Mouse (Mus musculus) gastrocnemius, postnatal 14 days (tissue): ENCODE results near the gene Actr1b. TPM values are rescaled to one million over a fixed set of nuclear protein-coding genes. Genes with fewer than 3 reads are reported as not detected.
"Not testable (repeated sequence)": the region's sequence is repeated elsewhere in the genome, so short reads cannot be mapped to it uniquely, and the experiment has no call there.

Experiments
- DNase-seq: peaks from one replicate; pipeline ENCODE4 v3.0.0; 2021; ENCODE audit warnings: mixed read lengths
- intact Hi-C: fragments of 180-260 bp; cut with DNase I; formaldehyde crosslinking; loops from one replicate; pipeline ENCODE4 v1.15.1; 2025; ENCODE audit warnings: low total_unique reads
- total RNA-seq, 2 experiments: library from RNA; stranded (reverse); gene quantifications; 2 replicates each; pipeline ENCODE4 v1.2.3; 2021

The Actr1b gene
- total RNA-seq, 2 experiments from 2014 or later: 142 to 143 TPM

DNA sequence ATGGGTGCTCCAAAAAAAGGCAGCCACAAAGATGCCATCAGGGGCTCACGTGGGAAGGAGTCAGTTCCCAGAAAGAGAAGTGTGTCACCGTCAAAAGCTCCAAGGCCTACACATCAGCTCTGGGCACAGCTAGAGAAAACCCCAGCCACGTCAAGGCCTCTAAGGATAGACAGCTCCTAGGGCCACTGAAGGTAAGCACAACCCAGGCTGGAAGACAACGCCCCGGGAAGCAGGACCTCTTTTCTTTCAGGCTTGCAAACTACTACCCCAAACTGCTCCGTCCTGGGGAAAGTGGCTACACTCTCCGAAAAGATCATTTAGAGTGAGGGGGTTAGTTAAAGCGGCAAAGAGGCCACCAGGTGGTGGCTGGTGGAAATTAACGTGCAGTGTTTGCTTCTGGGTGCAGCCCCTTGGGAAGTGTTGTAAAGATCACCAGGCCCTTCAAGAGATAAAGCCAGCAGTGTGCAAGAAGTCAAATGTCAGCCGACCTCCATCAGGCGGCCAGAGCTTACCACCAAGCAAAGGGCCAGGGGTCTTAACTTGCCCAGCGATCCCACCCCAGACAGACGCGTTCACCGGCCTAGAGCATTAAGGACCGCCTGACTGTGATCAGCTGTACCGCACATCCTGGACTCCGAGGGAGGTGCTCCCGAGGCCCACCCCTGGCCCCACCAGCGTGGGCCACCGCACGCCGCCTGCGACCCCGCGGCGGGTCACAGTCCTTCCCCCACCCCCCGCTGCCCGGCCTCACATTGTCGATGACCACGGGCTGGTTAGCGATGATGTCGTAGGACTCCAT lies 5.0 kb downstream of the Actr1b start:
- peak; percentile 17 for DNase-seq
- intact Hi-C loops: no loop called here

DNA sequence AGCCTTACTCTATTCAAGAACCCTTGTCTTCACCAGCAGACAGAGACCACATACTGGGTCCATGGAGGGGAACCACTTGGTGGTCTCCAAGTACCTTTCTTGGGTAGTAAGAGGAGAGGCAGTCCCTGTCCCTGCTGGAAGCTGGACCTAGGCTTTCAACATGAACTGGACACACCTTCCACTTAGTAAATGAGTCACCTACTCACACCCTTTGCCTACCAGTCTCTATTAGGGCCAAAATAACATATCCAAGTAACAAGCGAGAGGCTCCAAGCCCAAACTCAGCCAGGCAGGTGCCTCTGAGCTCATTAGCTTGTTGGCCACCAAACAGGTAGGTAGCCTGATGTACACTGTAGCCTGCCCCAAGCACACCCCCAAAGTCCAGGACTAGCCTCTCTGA lies 5.6 kb downstream of the Actr1b start:
- intact Hi-C loops: no loop called here
- no peak for DNase-seq

DNA sequence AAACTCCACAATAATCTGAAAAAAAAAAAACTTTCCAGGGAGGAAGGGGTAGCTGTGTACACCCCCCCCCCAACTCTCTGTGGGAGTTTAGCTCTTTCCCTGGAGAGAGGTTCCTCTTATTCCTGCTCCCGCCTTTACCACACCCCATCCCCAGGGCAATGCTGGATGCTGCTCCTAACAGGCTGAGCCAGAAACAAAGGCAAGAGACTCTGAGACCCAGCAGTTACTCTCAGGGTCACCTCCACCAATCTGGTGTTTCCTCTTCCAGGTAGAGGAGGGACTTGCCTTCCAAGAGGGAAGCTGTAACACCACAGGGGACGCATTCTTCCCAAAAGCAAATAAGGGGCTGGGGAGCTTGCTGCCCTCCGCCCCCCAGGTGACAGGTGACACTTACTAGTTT lies 6.4 kb downstream of the Actr1b start:
- intact Hi-C loops: no loop called here
- no peak for DNase-seq

DNA sequence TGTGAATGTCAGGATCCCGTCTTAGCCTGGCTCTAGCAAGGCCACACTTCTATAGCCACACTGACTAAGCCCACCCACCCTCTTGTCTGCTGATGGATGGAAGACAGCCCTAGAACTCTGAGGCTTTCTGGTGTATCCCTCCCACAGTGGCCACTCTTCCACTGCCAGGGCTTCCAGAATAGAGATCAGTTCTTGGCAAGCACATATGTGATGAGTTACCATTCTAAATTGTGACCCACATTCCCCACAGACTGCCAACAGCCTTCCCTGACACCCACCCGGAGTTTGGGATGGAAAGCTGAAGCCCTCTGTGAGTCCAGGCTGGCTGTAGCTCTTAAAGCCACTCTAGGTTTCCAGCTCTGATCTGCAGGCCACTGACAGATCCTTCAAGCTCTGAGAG lies 7.1 kb downstream of the Actr1b start:
- intact Hi-C loops: no loop called here
- no peak for DNase-seq

DNA sequence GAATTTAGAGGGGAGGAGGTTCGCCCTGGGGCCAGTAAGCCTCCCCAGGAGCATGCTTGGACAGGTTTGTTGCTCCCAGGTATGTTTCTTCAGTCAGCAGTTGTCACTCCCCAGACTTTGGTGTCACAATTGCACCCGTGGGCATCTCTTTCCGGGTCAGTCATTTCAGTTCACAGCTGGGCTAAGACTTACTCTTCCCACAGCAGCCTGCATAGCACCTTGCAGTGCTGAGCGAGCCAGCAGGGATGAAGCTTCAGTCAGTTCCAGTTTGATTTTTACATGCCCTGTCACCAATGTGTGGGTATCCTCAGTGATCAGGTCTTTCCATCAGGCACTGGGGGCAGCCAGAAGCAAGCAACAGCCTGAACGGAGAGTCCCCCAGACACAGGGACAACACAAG lies 17.2 kb downstream of the Actr1b start:
- intact Hi-C loops: no loop called here
- DNase-seq: no peak

DNA sequence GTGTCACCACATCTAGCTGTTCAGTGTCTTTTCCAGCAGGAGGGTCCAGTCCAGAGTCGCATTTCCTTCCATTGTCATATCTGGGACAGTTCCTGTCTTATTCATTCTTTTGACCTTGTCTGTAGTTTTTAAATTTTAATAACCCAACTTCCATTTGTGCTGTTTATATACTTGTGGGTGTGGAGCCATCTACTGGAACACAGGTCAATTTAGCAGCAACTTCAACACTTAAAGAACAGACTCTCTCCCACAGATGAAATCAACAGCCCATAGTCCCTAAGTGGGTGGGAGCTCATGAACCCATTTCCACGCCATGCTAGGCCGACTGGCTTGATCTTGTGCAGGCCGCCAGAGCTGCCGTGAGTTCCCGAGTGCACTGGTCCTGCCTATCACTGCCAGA lies 17.8 kb downstream of the Actr1b start:
- intact Hi-C loops: no loop called here
- DNase-seq: no peak

DNA sequence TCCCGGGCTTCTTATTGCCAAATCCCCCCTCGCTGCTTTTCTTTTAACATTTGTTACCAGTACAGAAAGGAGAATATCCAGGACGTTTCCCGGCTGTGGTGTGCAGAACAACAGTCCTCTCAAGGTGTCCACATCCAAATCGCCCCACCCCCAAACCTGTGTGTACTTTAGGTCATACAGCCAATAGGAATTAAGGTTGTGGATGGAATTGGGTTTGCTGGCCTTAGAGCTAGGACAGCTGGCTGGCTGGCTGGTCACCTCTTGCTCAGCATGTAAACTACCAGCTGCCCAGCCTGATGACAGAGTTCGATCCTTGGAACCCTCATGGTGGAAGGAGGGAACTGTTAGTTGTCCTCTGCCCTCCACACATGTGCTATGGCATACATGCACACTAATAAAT lies 19.4 kb downstream of the Actr1b start:
- intact Hi-C loops: no loop called here
- no peak for DNase-seq

DNA sequence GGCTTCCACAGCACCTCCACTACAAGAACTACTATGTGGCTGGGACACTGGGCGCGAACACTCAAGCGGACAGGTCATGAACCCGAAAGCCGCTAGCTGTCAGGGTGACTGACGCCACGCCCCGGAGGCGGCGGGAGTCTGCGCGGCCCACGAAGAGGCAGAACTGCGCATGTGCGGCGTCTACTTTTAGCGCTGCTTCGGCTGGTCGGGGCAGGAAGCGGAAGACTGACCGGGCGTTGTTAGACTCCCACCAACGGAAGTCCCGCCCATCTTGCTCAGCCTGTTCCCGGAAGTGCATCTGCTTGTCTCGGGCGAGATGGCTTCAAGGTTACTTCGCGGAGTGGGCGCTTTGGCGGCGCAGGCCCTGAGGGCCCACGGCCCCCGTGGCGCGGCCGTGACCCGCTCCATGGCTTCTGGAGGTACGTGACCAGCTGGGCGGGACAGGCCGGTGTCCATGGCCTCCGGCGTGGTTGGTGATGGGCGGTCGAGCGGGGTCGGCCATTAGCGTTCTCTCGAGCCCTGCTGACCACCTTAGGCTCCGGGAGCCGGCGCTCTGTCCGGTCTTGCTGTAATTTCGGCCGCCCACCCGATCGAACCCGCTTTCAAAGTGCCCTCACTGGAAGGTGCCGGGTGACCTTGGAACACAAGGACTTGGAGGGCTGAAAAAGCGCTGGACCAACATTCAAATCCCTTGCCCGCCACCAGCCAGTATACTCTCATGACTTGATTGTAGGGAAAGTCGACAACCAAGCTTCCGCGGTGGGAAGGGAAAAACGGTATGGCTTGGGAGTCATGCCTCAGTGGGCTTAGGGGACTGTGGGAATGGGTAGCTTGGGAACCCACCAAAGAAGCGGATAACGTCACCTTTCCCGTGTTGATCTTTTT lies 22.7 kb downstream of the Actr1b start, which contains the start of gene Cox5b:
Gene Cox5b (plus strand): TSS at position 179 of the 885 bp plus-strand sequence.
- peak; percentile 98 for DNase-seq
- intact Hi-C loops: no loop called here

DNA sequence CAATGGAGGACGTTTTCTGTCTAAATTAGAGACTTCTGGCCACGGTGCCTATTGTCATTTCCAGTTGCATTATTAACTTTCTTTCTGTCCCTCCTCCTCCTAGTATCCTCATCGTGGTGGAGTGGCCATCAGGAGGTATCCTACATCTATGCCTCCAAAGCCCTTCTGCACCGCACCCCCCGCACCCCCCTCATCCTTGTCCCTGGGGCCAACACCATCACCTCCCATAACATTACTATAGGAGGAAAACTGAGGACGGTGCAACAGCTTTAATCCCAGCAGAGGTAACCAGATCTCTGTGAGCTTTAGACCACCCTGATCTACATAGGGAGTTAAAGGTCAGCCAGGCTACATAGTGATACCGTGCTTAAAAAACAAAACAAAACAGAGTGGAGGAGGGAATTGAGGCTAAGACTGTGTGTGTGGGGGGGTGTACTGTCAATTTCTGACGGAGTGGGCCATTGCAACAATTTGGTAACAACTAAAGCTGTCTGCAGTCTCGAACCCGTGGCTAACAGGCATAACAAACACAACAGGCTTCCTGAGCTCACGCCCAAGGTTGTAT lies 23.5 kb downstream of the Actr1b start:
- DNase-seq: no peak
- intact Hi-C loops: no loop called here

DNA sequence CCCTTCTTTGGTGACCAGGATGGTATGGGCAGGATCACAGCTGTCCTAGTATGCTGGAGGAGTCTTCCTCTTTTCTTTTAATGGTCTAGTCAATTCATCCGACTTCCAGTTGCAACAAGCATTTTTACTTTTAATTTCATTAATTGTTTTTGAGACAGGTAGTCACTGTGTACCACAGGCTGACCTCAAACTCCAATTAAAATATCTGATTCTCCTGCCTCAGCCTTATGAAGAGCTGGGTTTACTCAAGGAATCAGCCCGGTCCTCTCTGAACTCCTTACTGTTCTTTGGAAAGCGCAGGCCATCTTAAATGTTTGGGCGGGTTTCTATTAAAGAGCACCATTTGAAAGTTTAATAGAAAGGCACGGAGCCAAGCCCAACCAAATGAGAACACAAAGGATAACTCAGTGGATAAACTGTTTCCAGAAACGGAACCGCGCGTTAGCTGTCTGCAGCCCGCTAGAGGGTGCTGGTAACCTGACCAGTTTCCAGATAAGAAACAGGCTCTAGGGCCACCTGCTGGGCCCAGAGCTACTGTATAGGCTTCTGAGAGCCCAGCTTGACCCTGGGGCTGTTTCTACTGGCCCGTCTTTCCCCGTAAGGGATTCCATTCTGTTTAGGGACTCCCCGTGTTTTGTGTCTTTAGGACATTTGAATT lies 30.3 kb downstream of the Actr1b start:
- peak; percentile 83 for DNase-seq
- intact Hi-C loops: loop anchor here (5.0 kb wide), 2 partner anchors 42 to 137 kb away; partner anchors contain the start of gene Ankrd39

DNA sequence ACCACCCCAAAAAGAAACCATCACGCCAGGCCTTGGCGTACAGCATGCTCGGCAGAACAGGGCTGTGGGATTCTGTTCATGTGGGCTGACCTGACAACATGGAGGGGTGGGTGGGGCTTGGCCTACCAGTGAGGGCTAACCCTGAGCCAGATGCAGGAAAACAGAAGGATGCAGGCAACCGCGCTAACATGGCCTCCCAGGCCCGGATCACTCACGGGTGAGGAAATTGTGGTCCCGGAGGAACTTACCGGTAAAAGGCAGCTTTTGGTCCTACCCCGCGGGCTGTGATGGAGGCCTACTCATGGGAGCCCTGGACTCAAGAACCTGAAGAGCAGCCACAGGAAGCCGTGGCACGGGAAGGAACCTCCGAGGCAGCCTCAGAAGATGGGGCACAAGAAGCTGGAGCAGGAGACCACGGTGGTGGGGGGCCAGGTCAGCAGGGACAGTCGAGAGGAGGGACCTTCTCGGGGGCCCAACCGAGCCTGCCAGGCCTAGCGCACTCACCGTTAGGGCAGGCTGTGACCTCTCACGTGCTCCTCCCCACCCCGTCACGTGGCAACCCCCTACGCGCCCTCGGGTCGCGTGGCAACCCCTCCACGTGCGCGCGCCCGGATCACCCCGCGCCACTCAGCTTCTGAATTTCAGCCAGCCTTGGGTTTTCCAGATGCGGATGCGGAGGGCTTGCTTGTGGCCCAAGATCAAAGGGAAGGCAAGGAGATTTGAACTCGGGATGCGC lies 31.4 kb downstream of the Actr1b start, which contains the start of gene Fam178b:
Gene Fam178b (minus strand): TSS at position 564 of the 736 bp plus-strand sequence.
- intact Hi-C loops: loop anchor here (5.0 kb wide), 2 partner anchors 40 to 135 kb away; partner anchors contain the start of gene Ankrd39
- DNase-seq: no peak

DNA sequence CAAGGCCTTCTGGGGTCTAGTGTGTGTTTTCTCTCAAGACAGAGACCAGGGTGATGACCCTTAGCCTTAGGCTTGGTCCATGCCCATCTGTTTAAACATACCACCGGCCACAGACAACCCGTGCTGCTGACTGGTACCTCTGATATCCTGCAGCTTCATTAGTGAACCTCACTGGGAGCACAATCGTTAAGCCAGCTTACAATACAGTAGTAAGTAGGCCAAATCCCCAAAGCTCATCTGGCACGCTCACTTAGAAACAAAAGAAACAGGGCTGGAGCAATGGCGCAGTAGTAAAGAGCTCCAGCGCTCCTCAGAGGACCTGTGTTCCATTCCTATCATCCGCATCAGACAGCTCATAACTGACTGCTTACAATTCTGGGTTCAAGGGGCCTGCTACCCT lies 33.3 kb downstream of the Actr1b start:
- intact Hi-C loops: loop anchor here (5.0 kb wide), 2 partner anchors 39 to 134 kb away; partner anchors contain the start of gene Ankrd39
- DNase-seq: no peak

DNA sequence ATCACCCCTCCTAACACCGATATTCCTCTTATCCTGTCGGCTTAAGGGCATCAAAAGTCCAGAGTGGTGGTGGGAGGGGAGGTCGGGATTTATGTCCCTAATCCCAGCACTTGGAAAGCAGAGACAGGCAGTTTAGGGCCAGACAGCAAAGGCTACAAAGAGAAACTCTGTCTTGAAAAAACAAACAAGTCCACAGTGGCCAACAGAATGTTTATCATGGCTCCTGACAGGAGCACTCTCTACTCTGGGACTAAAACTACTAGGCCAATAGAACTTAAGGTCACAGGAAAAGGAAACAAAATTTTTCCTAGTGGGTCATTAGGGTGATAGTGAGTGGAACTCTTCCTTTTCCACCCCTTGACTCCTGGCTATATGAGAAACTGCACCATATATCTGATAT lies 39.3 kb downstream of the Actr1b start:
- intact Hi-C loops: no loop called here
- DNase-seq: no peak

DNA sequence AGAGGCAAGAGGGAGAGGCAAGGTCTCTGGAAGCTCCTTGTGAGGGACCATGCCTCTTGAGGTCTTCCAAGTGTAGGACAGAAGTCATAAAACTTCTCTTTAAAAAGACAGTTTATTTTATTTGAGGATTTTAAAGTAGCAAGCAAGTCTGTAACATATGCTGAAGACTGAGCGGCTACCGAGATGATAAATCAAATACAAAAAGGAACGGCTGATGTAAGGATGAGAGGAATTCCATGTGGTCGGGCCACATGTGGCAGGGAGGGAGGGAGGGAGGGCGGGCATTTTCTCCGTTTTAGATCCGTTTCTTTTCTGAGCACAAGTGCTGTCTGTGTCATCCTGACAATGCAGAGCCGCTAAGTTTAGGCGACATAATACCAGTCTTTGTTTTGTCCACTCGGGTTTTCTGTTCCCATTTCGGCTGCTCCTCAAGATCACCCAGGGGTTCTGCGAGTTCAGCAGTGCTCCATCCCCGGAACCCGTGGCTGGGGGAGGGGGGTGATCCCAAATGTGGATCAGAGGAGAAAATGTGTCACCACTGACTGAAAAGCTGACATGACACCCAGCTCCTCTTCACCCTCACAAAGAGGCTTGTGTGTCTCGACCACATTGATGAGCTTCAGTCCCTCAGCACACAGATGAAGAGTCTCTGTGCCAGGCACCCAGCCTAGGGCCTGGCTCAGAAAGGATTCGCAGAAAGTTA lies 41.4 kb downstream of the Actr1b start:
- intact Hi-C loops: no loop called here
- DNase-seq: no peak

DNA sequence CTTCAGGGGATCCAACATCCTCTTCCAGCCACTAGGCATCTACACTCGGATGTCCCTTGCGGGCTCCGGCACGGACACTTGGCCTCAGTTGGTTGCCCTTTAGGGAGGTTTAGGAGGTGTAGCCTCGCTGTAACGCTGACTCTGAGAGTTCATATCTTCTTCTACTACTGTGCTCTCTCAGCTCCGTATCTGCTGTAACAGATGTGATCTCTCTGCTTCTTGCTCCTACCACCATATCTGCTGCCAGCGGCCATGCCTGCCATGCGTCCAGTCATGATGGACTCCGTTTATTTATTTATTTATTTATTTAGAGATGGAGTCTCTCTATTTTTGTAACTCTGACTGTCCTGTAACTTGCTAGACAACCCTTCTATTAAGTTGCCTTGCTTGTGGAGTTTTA lies 43.0 kb downstream of the Actr1b start:
- DNase-seq: no peak
- intact Hi-C loops: no loop called here

DNA sequence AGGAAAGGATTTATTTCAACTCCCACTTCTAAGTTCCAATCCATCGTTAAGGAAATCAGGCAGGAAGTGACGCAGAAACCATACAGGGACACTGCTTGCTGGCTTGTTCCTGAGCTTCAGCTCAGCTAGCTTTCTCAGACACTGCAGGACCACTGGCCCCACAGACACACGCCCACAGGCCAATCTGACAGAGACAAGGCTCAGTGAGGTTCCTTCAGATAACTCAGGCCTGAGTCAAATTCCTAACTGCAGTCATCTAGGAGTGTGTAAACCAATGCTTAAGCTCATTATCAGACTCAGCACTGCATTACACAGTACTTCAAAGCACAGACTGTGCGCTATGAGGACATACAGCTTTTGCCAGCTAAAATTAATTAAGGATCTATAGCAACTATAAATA lies 44.0 kb downstream of the Actr1b start:
- intact Hi-C loops: no loop called here
- no peak for DNase-seq

DNA sequence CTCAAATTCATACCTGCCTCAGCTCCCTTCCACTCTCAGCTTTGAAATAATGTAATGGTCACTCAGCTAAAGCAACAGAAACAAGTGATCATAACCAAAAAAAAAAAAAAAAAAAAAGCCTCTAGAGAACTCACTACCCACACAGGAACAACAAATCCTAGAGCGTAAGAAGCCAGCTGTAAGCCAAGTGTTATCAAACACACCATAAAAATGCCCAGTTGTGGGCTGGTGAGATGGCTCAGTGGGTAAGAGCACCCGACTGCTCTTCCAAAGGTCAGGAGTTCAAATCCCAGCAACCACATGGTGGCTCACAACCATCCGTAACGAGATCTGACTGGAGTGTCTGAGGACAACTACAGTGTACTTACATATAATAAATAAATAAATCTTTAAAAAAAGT lies 46.2 kb downstream of the Actr1b start:
- intact Hi-C loops: not testable (repeated sequence)

DNA sequence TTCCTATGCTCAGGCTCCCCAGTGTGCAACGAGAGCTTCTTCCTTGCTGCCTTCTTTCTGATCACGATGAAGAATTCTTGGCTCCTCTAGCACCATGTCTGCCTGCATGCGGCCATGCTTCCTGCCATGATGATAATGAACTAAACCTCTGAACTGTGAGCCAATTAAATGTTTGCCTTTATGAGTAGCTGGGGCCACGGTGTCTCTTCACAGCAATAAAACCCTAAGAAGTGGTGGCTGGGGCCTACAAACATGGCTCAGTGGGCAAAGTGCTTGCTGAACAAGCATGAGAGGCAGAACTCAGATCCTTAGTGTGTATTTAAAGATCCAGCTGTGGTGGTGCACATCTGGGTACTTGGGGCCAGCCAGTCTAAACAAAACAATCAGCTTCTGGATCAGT lies 48.3 kb downstream of the Actr1b start:
- no peak for DNase-seq
- intact Hi-C loops: no loop called here

More for the DNA sequence above, 46.2 kb downstream of the Actr1b start:
- DNase-seq: not testable (repeated sequence)
